8 mouse cellular contexts compared by ENCODE assay signal in genomic region chr17:45564531-45565084, GRCm38 (mm10). TPM values are rescaled to one million over a fixed set of nuclear protein-coding genes. Genes with fewer than 3 reads are reported as not detected.
DNase-seq lines count a peak whose midpoint lies in the region; ATAC-seq and TF ChIP-seq lines count a peak whose summit lies in the region.

No protein-coding gene starts in this region.

- peaks cover 7% of the 10 kb centered on the region for H3K4me1 ChIP-seq in lung, embryonic 14.5 days (ENCODE audit: insufficient read depth)
- peaks cover 13% of the 10 kb centered on the region for H3K4me1 ChIP-seq in embryonic facial prominence, embryonic 12.5 days
- peaks cover 9% of the 10 kb centered on the region; the same call in 1 of the 2 replicates for H3K4me1 ChIP-seq in hindbrain, postnatal 0 days (ENCODE audit: insufficient read depth, low read length)

- H3K4me2 ChIP-seq in lung, embryonic 14.5 days = peak overlapping the region; percentile 98
- H3K4me2 ChIP-seq in embryonic facial prominence, embryonic 12.5 days (replicated peaks) = peak overlapping the region; percentile 96
- peak overlapping the region; percentile 80 for H3K4me2 ChIP-seq in hindbrain, postnatal 0 days (ENCODE audit: low read depth, low read length)
- peak overlapping the region; percentile 94 for H3K4me2 ChIP-seq in myocyte (ENCODE audit: low read depth)

- H3K27me3 ChIP-seq in lung, embryonic 14.5 days (ENCODE audit: insufficient read depth, low read length) = no peaks in the 10 kb centered on the region
- no peaks in the 10 kb centered on the region for H3K27me3 ChIP-seq in embryonic facial prominence, embryonic 12.5 days
- H3K27me3 ChIP-seq in hindbrain, postnatal 0 days (ENCODE audit: insufficient read depth, low read length) = no peaks in the 10 kb centered on the region
- H3K27me3 ChIP-seq in myocyte (ENCODE audit: control insufficient read depth, insufficient read depth, insufficient read length) = no peaks in the 10 kb centered on the region

- peak; percentile 30 for DNase-seq in lung, embryonic 14.5 days
- no peak for DNase-seq in lung, postnatal 4 days
- no peak for DNase-seq in hindbrain, postnatal 0 days (ENCODE audit: low spot score)
- DNase-seq in embryo, embryonic 11 days = no peak
- DNase-seq in thymus, postnatal 0 days (ENCODE audit: low spot score) = no peak

- H3ac ChIP-seq in myocyte (ENCODE audit: control insufficient read depth, insufficient read length) = peak overlapping the region; percentile 57

- no peak for TF ChIP-seq POLR2A in myocyte (IDR thresholded peaks at IDR 0.05; ENCODE audit: insufficient read length, low read depth)

- TF ChIP-seq CTCF in lung, embryonic 14.5 days (IDR thresholded peaks at IDR 0.05; ENCODE audit: low read depth) = no peak
- TF ChIP-seq CTCF in hindbrain, postnatal 0 days (IDR thresholded peaks at IDR 0.05; ENCODE audit: low read depth) = no peak; the same call in 1 of the 2 replicates

- H3K36me3 ChIP-seq in lung, embryonic 14.5 days (ENCODE audit: insufficient read depth) = peaks cover 48% of the 10 kb centered on the region
- H3K36me3 ChIP-seq in embryonic facial prominence, embryonic 12.5 days = peaks cover 36% of the 10 kb centered on the region
- H3K36me3 ChIP-seq in hindbrain, postnatal 0 days (ENCODE audit: insufficient read depth, low read length) = peaks cover 39% of the 10 kb centered on the region
- H3K36me3 ChIP-seq in myocyte (ENCODE audit: control insufficient read depth, insufficient read depth) = peaks cover 33% of the 10 kb centered on the region

- H3K79me2 ChIP-seq in myocyte (ENCODE audit: control insufficient read depth, insufficient read depth) = peaks cover 20% of the 10 kb centered on the region

- peak overlapping the region; percentile 91 for H3K9ac ChIP-seq in lung, embryonic 14.5 days
- peak overlapping the region; percentile 90 for H3K9ac ChIP-seq in embryonic facial prominence, embryonic 12.5 days
- peak overlapping the region; percentile 93 for H3K9ac ChIP-seq in hindbrain, postnatal 0 days (replicated peaks; ENCODE audit: low read length)

- H3K9me3 ChIP-seq in lung, embryonic 14.5 days (ENCODE audit: low read depth, low read length) = no peaks in the 10 kb centered on the region
- H3K9me3 ChIP-seq in embryonic facial prominence, embryonic 12.5 days = no peaks in the 10 kb centered on the region
- H3K9me3 ChIP-seq in hindbrain, postnatal 0 days (ENCODE audit: low read length) = no peaks in the 10 kb centered on the region

- H3K4me3 ChIP-seq in lung, embryonic 14.5 days (ENCODE audit: low read depth, low read length) = peak overlapping the region; percentile 74
- peak overlapping the region; percentile 87 for H3K4me3 ChIP-seq in embryonic facial prominence, embryonic 12.5 days
- H3K4me3 ChIP-seq in hindbrain, postnatal 0 days (ENCODE audit: low read length) = peak overlapping the region; percentile 79
- peak overlapping the region; percentile 48 for H3K4me3 ChIP-seq in myocyte

- no peak for ATAC-seq in lung, embryonic 14.5 days (ENCODE audit: insufficient read depth)
- ATAC-seq in embryonic facial prominence, embryonic 12.5 days (ENCODE audit: insufficient number of reproducible peaks, insufficient read depth, low FRiP score, low TSS enrichment) = no peak; the same call in 1 of the 2 replicates
- ATAC-seq in hindbrain, postnatal 0 days = peak; percentile 1; the same call in 1 of the 2 replicates
- no peak for ATAC-seq in activated CD4-positive, CD25-positive, alpha-beta regulatory T cell, adult 4 months

- 8% methylated on average over 18 of the region's 18 CpGs for WGBS in lung, embryonic 14.5 days
- 7% methylated on average over 18 of the region's 18 CpGs for WGBS in embryonic facial prominence, embryonic 12.5 days
- WGBS in hindbrain, postnatal 0 days = 6% methylated on average over 18 of the region's 18 CpGs

- peak overlapping the region; percentile 72 for H3K27ac ChIP-seq in lung, embryonic 14.5 days (ENCODE audit: low read depth)
- H3K27ac ChIP-seq in embryonic facial prominence, embryonic 12.5 days = peak overlapping the region; percentile 77
- H3K27ac ChIP-seq in hindbrain, postnatal 0 days = peak overlapping the region; percentile 94

TF ChIP-seq in myocyte, 11 proteins besides CTCF, POLR2A, EP300 and RAD21:
- TF ChIP-seq CEBPB (IDR thresholded peaks at IDR 0.05; ENCODE audit: insufficient read depth, poor library complexity, severe bottlenecking) (no peak), TCF3 (IDR thresholded peaks at IDR 0.05; ENCODE audit: insufficient read length, low read depth) (no peak), SRF (IDR thresholded peaks at IDR 0.05; ENCODE audit: control insufficient read depth, insufficient read length, low read depth) (no peak), MAX (IDR thresholded peaks at IDR 0.05; ENCODE audit: low read depth) (no peak), POLR2AphosphoS2 (IDR thresholded peaks at IDR 0.05; ENCODE audit: insufficient read length, low read depth) (no peak), E2F4 (IDR thresholded peaks at IDR 0.05; ENCODE audit: insufficient read depth) (no peak), TCF12 (IDR thresholded peaks at IDR 0.05; ENCODE audit: insufficient read depth, poor library complexity, severe bottlenecking) (no peak), USF1 (IDR thresholded peaks at IDR 0.05; ENCODE audit: low read depth) (no peak), REST (IDR thresholded peaks at IDR 0.05; ENCODE audit: insufficient read depth, insufficient read length) (no peak), MYOG (IDR thresholded peaks at IDR 0.05; ENCODE audit: control insufficient read depth in 1 of 3, insufficient read depth in 1 of 3, insufficient read length in 2 of 3, low read depth in 2 of 3) (peak in 1 of 3 experiments; percentile 21), MYOD1 (IDR thresholded peaks at IDR 0.05; ENCODE audit: control insufficient read depth in 1 of 3, insufficient read length in 2 of 3, low read depth in 2 of 3) (peak in 1 of 3 experiments; percentile 2)

RNA-seq across cellular contexts. Expression of gene Slc35b2, which starts 0.9 kb away (rescaled TPM):
- polyA plus RNA-seq in lung, embryonic 14.5 days (2014; fragmentation: Nextera tagmentation; extraction: Ambion mirVana) = 130 and 137 TPM in 2 replicates
- polyA plus RNA-seq in embryonic facial prominence, embryonic 12.5 days (2016; fragmentation: Nextera tagmentation; extraction: Ambion mirVana) = 108 and 109 TPM in 2 replicates
- 105 and 139 TPM in 2 replicates for total RNA-seq in hindbrain, postnatal 0 days (2014; rRNA removed)
- 90.3 and 94.0 TPM in 2 replicates for polyA plus RNA-seq in hindbrain, postnatal 0 days (2015; fragmentation: Nextera tagmentation; extraction: Ambion mirVana)
- 80.1 TPM for polyA plus RNA-seq in myocyte (2012; fragmentation: generic; extraction: Trizol)
- polyA plus RNA-seq in thymus, postnatal 0 days (2015; fragmentation: Nextera tagmentation; extraction: Ambion mirVana) = 95.8 and 96.9 TPM in 2 replicates
- 10 to 100 TPM; 27.7 to 33.8 TPM for polyA plus RNA-seq in activated CD4-positive, CD25-positive, alpha-beta regulatory T cell, adult 4 months (2017; shearing (Covaris generic))

RNA-seq across cellular contexts. Expression of gene Hsp90ab1, which starts 8.5 kb away (rescaled TPM):
- 1,512 and 1,564 TPM in 2 replicates for polyA plus RNA-seq in lung, embryonic 14.5 days (2014; fragmentation: Nextera tagmentation; extraction: Ambion mirVana)
- 1,470 and 1,480 TPM in 2 replicates for polyA plus RNA-seq in embryonic facial prominence, embryonic 12.5 days (2016; fragmentation: Nextera tagmentation; extraction: Ambion mirVana)
- 982 and 1,365 TPM in 2 replicates for total RNA-seq in hindbrain, postnatal 0 days (2014; rRNA removed)
- 1,472 and 1,504 TPM in 2 replicates for polyA plus RNA-seq in hindbrain, postnatal 0 days (2015; fragmentation: Nextera tagmentation; extraction: Ambion mirVana)
- polyA plus RNA-seq in myocyte (2012; fragmentation: generic; extraction: Trizol) = 1,606 TPM
- 1,223 and 1,279 TPM in 2 replicates for polyA plus RNA-seq in thymus, postnatal 0 days (2015; fragmentation: Nextera tagmentation; extraction: Ambion mirVana)
- 100 to 1,000 TPM; 836 to 982 TPM for polyA plus RNA-seq in activated CD4-positive, CD25-positive, alpha-beta regulatory T cell, adult 4 months (2017; shearing (Covaris generic))

RNA-seq across cellular contexts. Expression of gene Nfkbie, which starts 9.1 kb away (rescaled TPM):
- polyA plus RNA-seq in lung, embryonic 14.5 days (2014; fragmentation: Nextera tagmentation; extraction: Ambion mirVana) = 2.3 and 3.1 TPM in 2 replicates
- 6.7 and 8.3 TPM in 2 replicates for polyA plus RNA-seq in embryonic facial prominence, embryonic 12.5 days (2016; fragmentation: Nextera tagmentation; extraction: Ambion mirVana)
- total RNA-seq in hindbrain, postnatal 0 days (2014; rRNA removed) = 7.7 and 9.2 TPM in 2 replicates
- 5.2 and 6.0 TPM in 2 replicates for polyA plus RNA-seq in hindbrain, postnatal 0 days (2015; fragmentation: Nextera tagmentation; extraction: Ambion mirVana)
- 7.3 TPM for polyA plus RNA-seq in myocyte (2012; fragmentation: generic; extraction: Trizol)
- 70.4 and 80.2 TPM in 2 replicates for polyA plus RNA-seq in thymus, postnatal 0 days (2015; fragmentation: Nextera tagmentation; extraction: Ambion mirVana)
- 10 to 100 TPM; 28.3 to 50.2 TPM for polyA plus RNA-seq in activated CD4-positive, CD25-positive, alpha-beta regulatory T cell, adult 4 months (2017; shearing (Covaris generic))

RNA-seq across cellular contexts. Expression of gene Tmem151b, which starts 15.1 kb away (rescaled TPM):
- 1.1 and 1.6 TPM in 2 replicates for polyA plus RNA-seq in lung, embryonic 14.5 days (2014; fragmentation: Nextera tagmentation; extraction: Ambion mirVana)
- 9.2 and 11.1 TPM in 2 replicates for polyA plus RNA-seq in embryonic facial prominence, embryonic 12.5 days (2016; fragmentation: Nextera tagmentation; extraction: Ambion mirVana)
- 107 and 114 TPM in 2 replicates for total RNA-seq in hindbrain, postnatal 0 days (2014; rRNA removed)
- 29.5 and 29.8 TPM in 2 replicates for polyA plus RNA-seq in hindbrain, postnatal 0 days (2015; fragmentation: Nextera tagmentation; extraction: Ambion mirVana)
- 0.30 TPM for polyA plus RNA-seq in myocyte (2012; fragmentation: generic; extraction: Trizol)
- 19.0 and 19.6 TPM in 2 replicates for polyA plus RNA-seq in thymus, postnatal 0 days (2015; fragmentation: Nextera tagmentation; extraction: Ambion mirVana)
- polyA plus RNA-seq in activated CD4-positive, CD25-positive, alpha-beta regulatory T cell, adult 4 months (2017; shearing (Covaris generic)) = not detected

RNA-seq across cellular contexts. Expression of gene Slc29a1, which starts 34.8 kb away (rescaled TPM):
- 75.4 and 82.2 TPM in 2 replicates for polyA plus RNA-seq in lung, embryonic 14.5 days (2014; fragmentation: Nextera tagmentation; extraction: Ambion mirVana)
- polyA plus RNA-seq in embryonic facial prominence, embryonic 12.5 days (2016; fragmentation: Nextera tagmentation; extraction: Ambion mirVana) = 59.1 and 60.5 TPM in 2 replicates
- 170 and 354 TPM in 2 replicates for total RNA-seq in hindbrain, postnatal 0 days (2014; rRNA removed)
- 60.6 and 77.6 TPM in 2 replicates for polyA plus RNA-seq in hindbrain, postnatal 0 days (2015; fragmentation: Nextera tagmentation; extraction: Ambion mirVana)
- 913 TPM for polyA plus RNA-seq in myocyte (2012; fragmentation: generic; extraction: Trizol)
- 243 and 252 TPM in 2 replicates for polyA plus RNA-seq in thymus, postnatal 0 days (2015; fragmentation: Nextera tagmentation; extraction: Ambion mirVana)
- polyA plus RNA-seq in activated CD4-positive, CD25-positive, alpha-beta regulatory T cell, adult 4 months (2017; shearing (Covaris generic)) = 10 to 100 TPM; 82.3 to 85.3 TPM
